Mouse (Mus musculus): ENCODE results near the gene Tmco4. TPM values are rescaled to one million over a fixed set of nuclear protein-coding genes. Genes with fewer than 3 reads are reported as not detected.
"Not testable (repeated sequence)": the region's sequence is repeated elsewhere in the genome, so short reads cannot be mapped to it uniquely, and the experiment has no call there.

Gene Tmco4
- total RNA-seq, 2 experiments from 2014 or later: 3.4 to 3.5 TPM

GRCm38 (mm10) chr4:138971371-138971770 is 1.3 kb upstream of the Tmco4 start:
- intact Hi-C loops (cut with DNase I; ENCODE audit: low total_unique reads): no loop called here

GRCm38 (mm10) chr4:138972139-138972826 is 405 bp upstream of the Tmco4 start:
- intact Hi-C loops (cut with DNase I; ENCODE audit: low total_unique reads): no loop called here
- DNase-seq: peak; percentile 71

More at GRCm38 (mm10) chr4:138971371-138971770, 1.3 kb upstream of the Tmco4 start:
- no peak for DNase-seq

- DNase-seq: no peak
- intact Hi-C loops (cut with DNase I; ENCODE audit: low total_unique reads): no loop called here
Observed at GRCm38 (mm10) chr4:138973719-138974115, 1.0 kb downstream of the Tmco4 start.

GRCm38 (mm10) chr4:138974540-138974939 is 1.9 kb downstream of the Tmco4 start:
- intact Hi-C loops (cut with DNase I; ENCODE audit: low total_unique reads); DNase-seq: not testable (repeated sequence)

- DNase-seq: no peak
Observed at GRCm38 (mm10) chr4:138975194-138975593, 2.5 kb downstream of the Tmco4 start.

GRCm38 (mm10) chr4:138976046-138976445 is 3.4 kb downstream of the Tmco4 start:
- DNase-seq: no peak
- intact Hi-C loops (cut with DNase I; ENCODE audit: low total_unique reads): no loop called here

More at GRCm38 (mm10) chr4:138975194-138975593, 2.5 kb downstream of the Tmco4 start:
- intact Hi-C loops (cut with DNase I; ENCODE audit: low total_unique reads): no loop called here

- intact Hi-C loops (cut with DNase I; ENCODE audit: low total_unique reads): no loop called here
- no peak for DNase-seq
Observed at GRCm38 (mm10) chr4:138980021-138980420, 7.3 kb downstream of the Tmco4 start.

- DNase-seq: no peak
- intact Hi-C loops (cut with DNase I; ENCODE audit: low total_unique reads): no loop called here
Observed at GRCm38 (mm10) chr4:138980771-138981420, 8.2 kb downstream of the Tmco4 start.

- intact Hi-C loops (cut with DNase I; ENCODE audit: low total_unique reads): no loop called here
- no peak for DNase-seq
Observed at GRCm38 (mm10) chr4:138983422-138983821, 10.7 kb downstream of the Tmco4 start.

- DNase-seq: no peak
- intact Hi-C loops (cut with DNase I; ENCODE audit: low total_unique reads): no loop called here
Observed at GRCm38 (mm10) chr4:138984744-138985143, 12.1 kb downstream of the Tmco4 start.

GRCm38 (mm10) chr4:138986280-138986679 is 13.6 kb downstream of the Tmco4 start:
- intact Hi-C loops (cut with DNase I; ENCODE audit: low total_unique reads): no loop called here
- DNase-seq: no peak

GRCm38 (mm10) chr4:138994389-138994788 is 21.7 kb downstream of the Tmco4 start:
- DNase-seq: no peak
- intact Hi-C loops (cut with DNase I; ENCODE audit: low total_unique reads): no loop called here

- DNase-seq: no peak
- intact Hi-C loops (cut with DNase I; ENCODE audit: low total_unique reads): loop anchor here (5.0 kb wide), 1 partner anchor 64 kb away; no protein-coding TSS in a partner anchor
Observed at GRCm38 (mm10) chr4:138996410-138996809, 23.7 kb downstream of the Tmco4 start.

GRCm38 (mm10) chr4:138997121-138997520 is 24.4 kb downstream of the Tmco4 start:
- intact Hi-C loops (cut with DNase I; ENCODE audit: low total_unique reads): loop anchor here (5.0 kb wide), 1 partner anchor 65 kb away; no protein-coding TSS in a partner anchor
- no peak for DNase-seq

GRCm38 (mm10) chr4:138998611-138999010 is 25.9 kb downstream of the Tmco4 start:
- intact Hi-C loops (cut with DNase I; ENCODE audit: low total_unique reads): loop anchor here (5.0 kb wide), 1 partner anchor 66 kb away; no protein-coding TSS in a partner anchor
- no peak for DNase-seq

- no peak for DNase-seq
- intact Hi-C loops (cut with DNase I; ENCODE audit: low total_unique reads): no loop called here
Observed at GRCm38 (mm10) chr4:139001026-139001425, 28.3 kb downstream of the Tmco4 start.

GRCm38 (mm10) chr4:139001433-139001832 is 28.7 kb downstream of the Tmco4 start:
- peak; percentile 28 for DNase-seq
- intact Hi-C loops (cut with DNase I; ENCODE audit: low total_unique reads): no loop called here

GRCm38 (mm10) chr4:139004067-139004466 is 31.4 kb downstream of the Tmco4 start:
- intact Hi-C loops (cut with DNase I; ENCODE audit: low total_unique reads): no loop called here
- DNase-seq: no peak

GRCm38 (mm10) chr4:139005214-139005613 is 32.5 kb downstream of the Tmco4 start:
- intact Hi-C loops (cut with DNase I; ENCODE audit: low total_unique reads): no loop called here
- DNase-seq: no peak

GRCm38 (mm10) chr4:139007353-139007752 is 34.7 kb downstream of the Tmco4 start:
- intact Hi-C loops (cut with DNase I; ENCODE audit: low total_unique reads): no loop called here
- DNase-seq: no peak

GRCm38 (mm10) chr4:139007981-139008536 is 35.4 kb downstream of the Tmco4 start:
- intact Hi-C loops (cut with DNase I; ENCODE audit: low total_unique reads): no loop called here
- no peak for DNase-seq
